Mouse (Mus musculus): ENCODE measurements at regions not wholly inside any gene's neighbourhood (a gene's known extent, or its start where the extent isn't known, plus 50 kb on each side); places are given as distances from the start of the nearest gene placed in this dataset.

DNA sequence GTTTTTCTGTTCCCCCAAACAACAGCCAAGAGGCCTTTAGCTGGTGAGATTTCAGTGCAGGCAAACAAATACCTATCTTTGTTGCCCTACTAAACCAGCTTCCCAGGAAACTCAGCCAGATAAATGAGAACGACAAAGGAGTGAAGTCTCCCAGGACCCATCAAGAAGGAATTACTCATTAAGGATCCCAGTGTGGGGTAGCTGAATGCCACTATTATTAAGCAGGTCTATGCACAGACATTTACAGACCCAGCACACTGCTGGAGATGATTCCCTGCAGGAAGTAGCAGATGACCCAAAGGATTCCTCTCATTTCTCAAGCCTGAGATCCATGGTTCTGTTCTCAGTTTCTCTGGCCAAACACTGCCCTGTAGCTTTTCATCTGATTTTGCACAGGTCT lies 105.6 kb upstream of the Npy start:
- ATAC-seq, result no peak
- no peak overlapping the region for H3K27ac ChIP-seq (ENCODE audit: low read length)
- H3K27me3 ChIP-seq (replicated peaks; ENCODE audit: control insufficient read depth, insufficient read depth, low read length), result no peaks in the 10 kb centered on the region
- no peaks in the 10 kb centered on the region for H3K36me3 ChIP-seq (ENCODE audit: control insufficient read depth, insufficient read depth, low read length)
- no peak overlapping the region for H3K4me2 ChIP-seq (ENCODE audit: low read depth, low read length)
- H3K9me3 ChIP-seq (ENCODE audit: control insufficient read depth, low read length), result no peaks in the 10 kb centered on the region
- WGBS, result 12% methylated on average over 1 of the region's 1 CpGs
- H3K9ac ChIP-seq (ENCODE audit: low read depth, low read length), result no peak overlapping the region
- H3K4me3 ChIP-seq (ENCODE audit: low read length), result no peak overlapping the region
- no peaks in the 10 kb centered on the region for H3K4me1 ChIP-seq (ENCODE audit: control insufficient read depth, insufficient read depth, low read length)

DNA sequence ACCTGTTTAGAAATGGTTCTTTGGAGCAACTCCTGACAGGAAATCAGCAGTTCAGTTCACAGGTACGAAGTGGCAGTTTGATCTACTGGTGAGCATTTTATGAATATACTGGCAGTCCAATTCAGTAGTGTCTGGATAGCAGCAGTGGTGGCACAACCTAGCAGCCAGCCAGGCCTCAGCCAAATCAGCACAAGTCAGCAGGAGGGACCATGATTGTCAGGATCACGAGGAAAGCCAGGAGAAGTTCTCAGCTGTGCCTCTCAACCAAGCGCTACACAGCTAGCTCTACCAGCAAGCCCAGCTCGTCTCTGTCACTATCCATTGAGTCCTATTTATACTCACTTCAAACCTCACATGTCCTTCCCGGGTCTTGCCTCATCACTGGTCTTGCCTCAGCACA lies 89.3 kb upstream of the Npy start:
- H3K4me3 ChIP-seq (ENCODE audit: low read length), result no peak overlapping the region
- no peak overlapping the region for H3K9ac ChIP-seq (ENCODE audit: low read depth, low read length)
- no peak overlapping the region for H3K27ac ChIP-seq (ENCODE audit: low read length)
- no peak overlapping the region for H3K4me2 ChIP-seq (ENCODE audit: low read depth, low read length)
- no peaks in the 10 kb centered on the region for H3K27me3 ChIP-seq (replicated peaks; ENCODE audit: control insufficient read depth, insufficient read depth, low read length)
- H3K9me3 ChIP-seq (ENCODE audit: control insufficient read depth, low read length), result no peaks in the 10 kb centered on the region
- no peaks in the 10 kb centered on the region for H3K36me3 ChIP-seq (ENCODE audit: control insufficient read depth, insufficient read depth, low read length)
- no peak for ATAC-seq
- WGBS, result 82% methylated on average over 5 of the region's 5 CpGs
- no peaks in the 10 kb centered on the region for H3K4me1 ChIP-seq (ENCODE audit: control insufficient read depth, insufficient read depth, low read length)

DNA sequence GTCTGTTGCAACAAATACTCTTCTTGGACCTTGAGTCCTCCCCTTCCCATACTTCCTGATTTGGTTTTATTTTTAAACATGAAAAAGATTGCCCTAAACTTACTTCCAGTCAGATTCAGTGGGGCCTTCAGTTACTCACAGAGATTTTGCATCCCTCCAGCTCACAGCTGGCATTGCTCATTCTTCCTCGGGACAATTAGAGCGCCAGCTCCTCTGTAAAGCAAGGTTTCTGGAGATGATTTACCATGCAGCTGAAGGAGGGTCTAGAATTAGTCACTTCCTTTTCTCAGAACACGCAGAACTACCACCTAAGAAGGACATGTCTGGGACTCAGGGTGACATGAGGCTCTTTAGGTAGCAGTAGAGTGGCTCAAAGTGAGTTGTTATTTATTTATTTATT lies 79.4 kb upstream of the Npy start:
- Histone ChIP-seq H3K4me2 (ENCODE audit: low read depth, low read length) (no peak overlapping the region), H3K36me3 (ENCODE audit: control insufficient read depth, insufficient read depth, low read length) (no peaks in the 10 kb centered on the region), H3K27ac (ENCODE audit: low read length) (no peak overlapping the region), H3K27me3 (replicated peaks; ENCODE audit: control insufficient read depth, insufficient read depth, low read length) (no peaks in the 10 kb centered on the region), H3K4me3 (ENCODE audit: low read length) (no peak overlapping the region), H3K9ac (ENCODE audit: low read depth, low read length) (no peak overlapping the region), H3K9me3 (ENCODE audit: control insufficient read depth, low read length) (no peaks in the 10 kb centered on the region), H3K4me1 (ENCODE audit: control insufficient read depth, insufficient read depth, low read length) (no peaks in the 10 kb centered on the region)
- no peak for ATAC-seq
- 53% methylated on average over 3 of the region's 3 CpGs for WGBS

- no peaks in the 10 kb centered on the region for H3K36me3 ChIP-seq (ENCODE audit: control insufficient read depth, insufficient read depth, low read length)
- H3K27me3 ChIP-seq (replicated peaks; ENCODE audit: control insufficient read depth, insufficient read depth, low read length), result no peaks in the 10 kb centered on the region
- H3K4me3 ChIP-seq (ENCODE audit: low read length), result no peak overlapping the region
- no peak for ATAC-seq
- H3K27ac ChIP-seq (ENCODE audit: low read length), result no peak overlapping the region
- H3K4me2 ChIP-seq (ENCODE audit: low read depth, low read length), result no peak overlapping the region
- H3K9me3 ChIP-seq (ENCODE audit: control insufficient read depth, low read length), result no peaks in the 10 kb centered on the region
- H3K4me1 ChIP-seq (ENCODE audit: control insufficient read depth, insufficient read depth, low read length), result no peaks in the 10 kb centered on the region
- WGBS, result 76% methylated on average over 4 of the region's 4 CpGs
- no peak overlapping the region for H3K9ac ChIP-seq (ENCODE audit: low read depth, low read length)
These were observed 77.2 kb upstream of the Npy start for GRCm38 (mm10) chr6:49745301-49745700.

- H3K36me3 ChIP-seq (ENCODE audit: control insufficient read depth, insufficient read depth, low read length), result no peaks in the 10 kb centered on the region
- 50% methylated on average over 2 of the region's 2 CpGs for WGBS
- no peak overlapping the region for H3K4me3 ChIP-seq (ENCODE audit: low read length)
- H3K27me3 ChIP-seq (replicated peaks; ENCODE audit: control insufficient read depth, insufficient read depth, low read length), result no peaks in the 10 kb centered on the region
- no peaks in the 10 kb centered on the region for H3K9me3 ChIP-seq (ENCODE audit: control insufficient read depth, low read length)
- H3K4me2 ChIP-seq (ENCODE audit: low read depth, low read length), result no peak overlapping the region
- no peak overlapping the region for H3K27ac ChIP-seq (ENCODE audit: low read length)
- ATAC-seq, result no peak
- H3K9ac ChIP-seq (ENCODE audit: low read depth, low read length), result no peak overlapping the region
- H3K4me1 ChIP-seq (ENCODE audit: control insufficient read depth, insufficient read depth, low read length), result no peaks in the 10 kb centered on the region
These were observed 72.0 kb upstream of the Npy start for GRCm38 (mm10) chr6:49750544-49750943.

GRCm38 (mm10) chr6:49759614-49760013 lies 62.9 kb upstream of the Npy start:
- no peaks in the 10 kb centered on the region for H3K36me3 ChIP-seq (ENCODE audit: control insufficient read depth, insufficient read depth, low read length)
- no peak overlapping the region for H3K4me2 ChIP-seq (ENCODE audit: low read depth, low read length)
- WGBS, result 86% methylated on average over 6 of the region's 6 CpGs
- no peak overlapping the region for H3K4me3 ChIP-seq (ENCODE audit: low read length)
- no peaks in the 10 kb centered on the region for H3K9me3 ChIP-seq (ENCODE audit: control insufficient read depth, low read length)
- H3K27ac ChIP-seq (ENCODE audit: low read length), result no peak overlapping the region
- H3K27me3 ChIP-seq (replicated peaks; ENCODE audit: control insufficient read depth, insufficient read depth, low read length), result no peaks in the 10 kb centered on the region
- H3K9ac ChIP-seq (ENCODE audit: low read depth, low read length), result no peak overlapping the region
- ATAC-seq, result no peak
- H3K4me1 ChIP-seq (ENCODE audit: control insufficient read depth, insufficient read depth, low read length), result no peaks in the 10 kb centered on the region

- Histone ChIP-seq H3K27me3 (replicated peaks; ENCODE audit: control insufficient read depth, insufficient read depth, low read length) (no peaks in the 10 kb centered on the region), H3K9me3 (ENCODE audit: control insufficient read depth, low read length) (no peaks in the 10 kb centered on the region), H3K4me3 (ENCODE audit: low read length) (no peak overlapping the region), H3K27ac (ENCODE audit: low read length) (no peak overlapping the region), H3K9ac (ENCODE audit: low read depth, low read length) (no peak overlapping the region), H3K4me1 (ENCODE audit: control insufficient read depth, insufficient read depth, low read length) (no peaks in the 10 kb centered on the region), H3K36me3 (ENCODE audit: control insufficient read depth, insufficient read depth, low read length) (no peaks in the 10 kb centered on the region), H3K4me2 (ENCODE audit: low read depth, low read length) (no peak overlapping the region)
- no peak for ATAC-seq
- whole genome bisulfite sequencing, result 83% methylated on average over 4 of the region's 4 CpGs
These were observed 57.8 kb upstream of the Npy start for GRCm38 (mm10) chr6:49764746-49765145.

DNA sequence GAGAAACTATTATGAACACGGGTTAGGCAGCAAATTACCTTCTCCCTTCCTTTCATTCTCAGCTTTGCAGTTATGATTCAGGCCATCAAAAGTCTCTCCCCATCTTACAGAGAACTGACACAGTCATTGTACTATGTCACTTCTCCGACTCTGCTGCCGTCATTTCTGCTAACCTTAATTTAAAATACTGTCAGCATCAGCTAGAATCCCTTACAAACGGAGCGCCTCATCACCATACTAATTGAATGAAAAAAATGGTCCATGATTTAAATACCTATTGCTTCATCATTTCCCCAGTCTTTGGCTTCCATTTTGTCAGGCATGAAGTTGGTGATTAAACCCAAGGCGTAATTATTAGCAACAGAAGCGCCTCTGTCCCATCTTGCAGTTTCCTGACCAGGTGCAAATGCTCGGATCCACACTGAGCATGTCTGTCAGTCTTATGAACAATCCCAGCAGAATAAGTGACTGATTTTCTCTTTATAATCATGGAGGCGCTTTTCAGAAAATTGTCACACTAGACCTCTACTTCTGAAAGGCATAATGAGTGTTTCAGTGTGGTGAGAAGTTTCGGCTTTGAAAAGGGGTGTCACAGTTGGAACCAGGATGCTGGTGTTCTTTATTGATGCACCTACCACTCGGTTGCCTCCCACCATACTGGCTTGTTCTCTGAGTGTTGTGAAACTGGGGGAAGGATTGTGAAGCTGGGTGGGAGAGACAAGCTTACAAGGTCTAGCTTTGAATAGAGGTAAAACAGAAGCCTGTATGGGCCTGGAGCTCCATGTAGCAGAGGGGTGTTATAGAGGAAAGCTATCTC lies 52.4 kb upstream of the Npy start:
- Histone ChIP-seq H3K4me1 (ENCODE audit: control insufficient read depth, insufficient read depth, low read length) (no peaks in the 10 kb centered on the region), H3K9ac (ENCODE audit: low read depth, low read length) (no peak overlapping the region), H3K9me3 (ENCODE audit: control insufficient read depth, low read length) (no peaks in the 10 kb centered on the region), H3K27ac (ENCODE audit: low read length) (no peak overlapping the region), H3K27me3 (replicated peaks; ENCODE audit: control insufficient read depth, insufficient read depth, low read length) (no peaks in the 10 kb centered on the region), H3K4me2 (ENCODE audit: low read depth, low read length) (no peak overlapping the region), H3K4me3 (ENCODE audit: low read length) (no peak overlapping the region), H3K36me3 (ENCODE audit: control insufficient read depth, insufficient read depth, low read length) (no peaks in the 10 kb centered on the region)
- ATAC-seq, result no peak
- 83% methylated on average over 11 of the region's 11 CpGs for WGBS
